Mouse (Mus musculus) gastrocnemius, adult 2 months (tissue): ENCODE data around the gene Tmem236. TPM values are rescaled to one million over a fixed set of nuclear protein-coding genes. Genes with fewer than 3 reads are reported as not detected.
A peak's percentile ranks its signal among the peaks of the same experiment; 100 is the strongest.

ENCODE experiments used
- DNase-seq: peaks from one replicate; pipeline ENCODE4 v3.0.0; 2022
- H3K27ac ChIP-seq: fragments of 200-600 bp; 2 replicates; pipeline ENCODE4 v1.8.1; 2022; ENCODE audit warnings: mild to moderate bottlenecking
- H3K4me3 ChIP-seq: fragments of 200-600 bp; 2 replicates; pipeline ENCODE4 v1.8.1; 2022; ENCODE audit warnings: mild to moderate bottlenecking, moderate library complexity
- CTCF ChIP-seq: fragments of 200-600 bp; IDR thresholded peaks from 2 replicates; pipeline ENCODE4 v1.8.1; 2022; ENCODE audit warnings: antibody characterized with exemption, mild to moderate bottlenecking, moderate library complexity
- intact Hi-C: fragments of 180-260 bp; cut with DNase I; formaldehyde crosslinking; loops from one replicate; pipeline ENCODE4 v1.15.1; 2025
- long read RNA-seq, 2 experiments: library from polyadenylated mRNA; stranded (forward); transcript quantifications; one replicate each; pipeline ENCODE4 v2.0.0; 2021
- total RNA-seq, 2 experiments: library from RNA; stranded (reverse); gene quantifications; 2 replicates each; pipeline ENCODE4 v1.2.3; 2021

The Tmem236 gene
- total RNA-seq: under 1 TPM; 0.15 to 0.17 TPM
- long read RNA-seq, experiment 1: 0 reads
- long read RNA-seq, experiment 2: 0 reads

- H3K27ac ChIP-seq: no peak within 1 kb of the TSS
- DNase-seq: no peak
- H3K4me3 ChIP-seq: no peak within 1 kb of the TSS
- TF ChIP-seq CTCF: no peak
- intact Hi-C loops: no loop called here
These were observed at the start of gene Tmem236 for GRCm38 (mm10) chr2:14174334-14174733. Gene Tmem236 (plus strand): TSS chr2:14174523.

- Histone ChIP-seq H3K4me3 (no peak overlapping the region), H3K27ac (no peak overlapping the region)
- no peak for DNase-seq
- TF ChIP-seq CTCF: no peak
- intact Hi-C loops: no loop called here
These were observed 47.9 kb upstream of the Tmem236 start for GRCm38 (mm10) chr2:14126387-14126786.

GRCm38 (mm10) chr2:14127629-14128028 lies 46.7 kb upstream of the Tmem236 start:
- Histone ChIP-seq H3K27ac (no peak overlapping the region), H3K4me3 (no peak overlapping the region)
- DNase-seq: no peak
- no peak for TF ChIP-seq CTCF
- intact Hi-C loops: no loop called here

- no peak for TF ChIP-seq CTCF
- intact Hi-C loops: no loop called here
- peak overlapping the region; percentile 10; the same call in 1 of the 2 replicates for H3K27ac ChIP-seq
- no peak overlapping the region for H3K4me3 ChIP-seq
- DNase-seq: no peak
These were observed 43.5 kb upstream of the Tmem236 start for GRCm38 (mm10) chr2:14130641-14131339.

GRCm38 (mm10) chr2:14132468-14133326 lies 41.6 kb upstream of the Tmem236 start:
- Histone ChIP-seq H3K4me3 (no peak overlapping the region), H3K27ac (no peak overlapping the region)
- DNase-seq: no peak
- no peak for TF ChIP-seq CTCF
- intact Hi-C loops: no loop called here

GRCm38 (mm10) chr2:14136906-14137305 lies 37.4 kb upstream of the Tmem236 start:
- intact Hi-C loops: no loop called here
- Histone ChIP-seq H3K4me3 (no peak overlapping the region), H3K27ac (no peak overlapping the region)
- no peak for TF ChIP-seq CTCF
- DNase-seq: no peak

DNA sequence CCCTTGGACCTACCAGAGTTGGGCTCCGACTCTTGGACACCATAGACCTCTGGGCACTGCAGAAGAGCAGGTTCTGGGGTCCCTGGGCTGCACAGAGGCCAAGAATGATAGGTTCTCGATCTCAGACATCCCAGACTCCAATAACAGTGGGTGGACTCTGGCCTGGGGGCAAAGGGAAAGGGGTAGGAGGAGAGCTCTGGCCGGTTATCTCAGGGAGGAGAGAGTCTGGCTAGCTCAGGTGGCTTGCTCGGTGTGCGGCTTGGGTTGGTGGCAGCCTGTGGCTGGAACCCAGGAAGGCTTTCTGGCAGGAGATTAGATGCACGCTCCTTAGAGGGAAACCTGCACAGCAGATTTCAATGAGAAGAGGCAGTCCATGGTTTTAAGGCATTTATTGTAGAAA lies 34.7 kb upstream of the Tmem236 start:
- DNase-seq: no peak
- Histone ChIP-seq H3K27ac (no peak overlapping the region), H3K4me3 (no peak overlapping the region)
- TF ChIP-seq CTCF: no peak
- intact Hi-C loops: no loop called here

GRCm38 (mm10) chr2:14140044-14140443 lies 34.3 kb upstream of the Tmem236 start:
- intact Hi-C loops: no loop called here
- Histone ChIP-seq H3K27ac (no peak overlapping the region), H3K4me3 (no peak overlapping the region)
- no peak for TF ChIP-seq CTCF
- no peak for DNase-seq

GRCm38 (mm10) chr2:14145311-14145710 lies 29.0 kb upstream of the Tmem236 start:
- Histone ChIP-seq H3K27ac (peak overlapping the region; percentile 68), H3K4me3 (no peak overlapping the region)
- TF ChIP-seq CTCF: no peak
- intact Hi-C loops: no loop called here
- DNase-seq: peak; percentile 67

DNA sequence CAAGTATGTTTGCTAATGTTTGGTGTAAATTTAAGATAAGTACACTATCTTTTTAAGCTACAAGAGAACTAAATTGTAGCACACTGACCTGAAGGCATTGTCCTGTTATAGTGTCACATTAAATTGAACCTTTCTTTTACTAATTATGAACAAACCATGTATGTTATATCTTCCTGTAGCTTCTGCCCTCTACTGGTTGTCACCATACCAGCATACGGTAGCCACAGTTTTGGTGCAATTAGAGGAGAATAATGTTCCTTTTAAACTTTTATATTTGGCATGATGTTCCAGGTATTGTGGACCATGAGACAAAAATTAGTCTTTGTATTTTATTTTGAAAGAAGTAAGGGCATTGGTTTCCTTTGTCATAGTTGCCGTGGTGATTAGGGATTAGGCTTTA lies 27.4 kb upstream of the Tmem236 start:
- TF ChIP-seq CTCF: peak; percentile 48
- H3K4me3 ChIP-seq: no peak overlapping the region
- DNase-seq: no peak
- no peak overlapping the region for H3K27ac ChIP-seq
- intact Hi-C loops: no loop called here

DNA sequence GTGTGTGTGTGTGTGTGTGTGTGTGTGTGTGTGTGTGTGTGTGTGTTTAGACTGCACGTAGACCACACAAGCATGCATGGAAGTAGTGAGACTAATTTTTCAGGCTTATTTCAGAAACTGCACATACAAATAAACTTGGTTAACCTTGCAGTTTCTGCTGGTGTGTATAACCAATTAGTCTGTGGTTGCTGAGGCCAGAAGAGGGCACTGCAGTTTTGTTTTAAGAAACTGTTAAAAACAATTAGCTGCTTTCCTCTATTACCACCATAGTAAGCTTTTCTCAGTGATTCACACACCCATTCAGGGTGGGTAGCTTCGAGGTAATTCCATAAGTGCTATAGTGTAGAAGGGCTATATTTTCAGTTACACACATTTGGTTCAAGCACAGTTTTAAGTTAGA lies 23.5 kb upstream of the Tmem236 start:
- peak; percentile 46 for TF ChIP-seq CTCF
- no peak overlapping the region for H3K27ac ChIP-seq
- intact Hi-C loops: no loop called here
- no peak for DNase-seq
- H3K4me3 ChIP-seq: no peak overlapping the region

DNA sequence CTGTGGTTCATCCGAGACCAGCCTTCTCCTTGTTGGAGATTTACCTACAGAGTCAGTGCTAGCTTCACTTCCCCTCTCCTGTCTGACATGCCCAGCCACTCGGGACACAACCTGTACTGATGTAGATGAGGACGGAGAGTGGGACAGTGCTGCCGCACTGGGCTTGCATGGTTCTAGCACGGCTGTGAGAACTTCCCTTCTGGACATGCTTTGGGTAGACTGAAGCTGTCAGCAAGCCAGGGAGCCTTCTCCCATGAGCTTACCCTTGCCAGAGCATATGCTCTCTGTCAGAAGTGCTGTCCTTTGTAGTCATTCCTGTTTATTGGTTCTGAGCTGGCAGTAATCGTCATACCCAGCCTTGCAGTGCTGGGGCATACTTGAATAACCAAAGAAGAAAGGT lies 22.5 kb upstream of the Tmem236 start:
- TF ChIP-seq CTCF: no peak
- DNase-seq: no peak
- H3K27ac ChIP-seq: no peak overlapping the region
- H3K4me3 ChIP-seq: no peak overlapping the region
- intact Hi-C loops: no loop called here

GRCm38 (mm10) chr2:14159047-14159446 lies 15.3 kb upstream of the Tmem236 start:
- DNase-seq: no peak
- Histone ChIP-seq H3K27ac (no peak overlapping the region), H3K4me3 (no peak overlapping the region)
- TF ChIP-seq CTCF: no peak
- intact Hi-C loops: loop anchor here (5.0 kb wide), 1 partner anchor 107 kb away; no protein-coding TSS in a partner anchor
